Mouse (Mus musculus) CD4-positive, CD25-positive, alpha-beta regulatory T cell, adult 2 months (primary cell): Measurements from ENCODE around the gene Hist1h3i.

Experiments used
- DNase-seq: peaks from one replicate; pipeline ENCODE4 v3.0.0-alpha.2; 2012; ENCODE audit warnings: low read depth, low spot score

The Hist1h3i gene

GRCm38 (mm10) chr13:21782361-21783254, 562 bp downstream of the Hist1h3i start:
- DNase-seq = peak; percentile 45

GRCm38 (mm10) chr13:21781639-21782038, 1.5 kb downstream of the Hist1h3i start:
- no peak for DNase-seq

GRCm38 (mm10) chr13:21781021-21781555, 2.1 kb downstream of the Hist1h3i start:
- no peak for DNase-seq

- peak; percentile 62 for DNase-seq
Measured at GRCm38 (mm10) chr13:21779767-21780731, 3.1 kb downstream of the Hist1h3i start, which contains the start of gene Hist1h1b. TSS of gene Hist1h1b (minus strand) at chr13:21780625.

GRCm38 (mm10) chr13:21778814-21779766, 4.1 kb downstream of the Hist1h3i start:
- peak; percentile 92 for DNase-seq

GRCm38 (mm10) chr13:21755707-21756106, 27.5 kb downstream of the Hist1h3i start:
- DNase-seq = no peak

GRCm38 (mm10) chr13:21754294-21755001, 28.7 kb downstream of the Hist1h3i start:
- peak; percentile 64 for DNase-seq

GRCm38 (mm10) chr13:21753524-21754285, 29.5 kb downstream of the Hist1h3i start, which contains the start of the genes Hist1h2ak and Hist1h2bn:
TSS of gene Hist1h2ak (minus strand) at chr13:21753827.
TSS of gene Hist1h2bn (plus strand) at chr13:21754123.
- DNase-seq = peak; percentile 90

GRCm38 (mm10) chr13:21753051-21753523, 30.1 kb downstream of the Hist1h3i start:
- no peak for DNase-seq

GRCm38 (mm10) chr13:21752356-21752755, 30.8 kb downstream of the Hist1h3i start:
- DNase-seq = no peak

GRCm38 (mm10) chr13:21751827-21752226, 31.3 kb downstream of the Hist1h3i start:
- DNase-seq = no peak

GRCm38 (mm10) chr13:21751417-21751816, 31.8 kb downstream of the Hist1h3i start:
- DNase-seq = no peak

GRCm38 (mm10) chr13:21750159-21751017, 32.8 kb downstream of the Hist1h3i start, which contains the start of gene Hist1h4k:
TSS of gene Hist1h4k (minus strand) at chr13:21750505.
- DNase-seq = peak; percentile 88

- peak; percentile 44 for DNase-seq
Measured at GRCm38 (mm10) chr13:21749387-21750158, 33.6 kb downstream of the Hist1h3i start.

- no peak for DNase-seq
Measured at GRCm38 (mm10) chr13:21745006-21745405, 38.2 kb downstream of the Hist1h3i start.

GRCm38 (mm10) chr13:21734906-21735767, 48.0 kb downstream of the Hist1h3i start, which contains the start of gene Hist1h4j:
TSS of gene Hist1h4j (plus strand) at chr13:21735064.
- DNase-seq = peak; percentile 80
